Mouse (Mus musculus) natural killer cell, adult 2 months (primary cell): ENCODE results near the gene Gabrd.

Experiments
- DNase-seq, 2 experiments: peaks; one replicate each; pipeline ENCODE4 v3.0.0; 2022; ENCODE audit warnings: low spot score in 2 of 2

Gene Gabrd

DNA sequence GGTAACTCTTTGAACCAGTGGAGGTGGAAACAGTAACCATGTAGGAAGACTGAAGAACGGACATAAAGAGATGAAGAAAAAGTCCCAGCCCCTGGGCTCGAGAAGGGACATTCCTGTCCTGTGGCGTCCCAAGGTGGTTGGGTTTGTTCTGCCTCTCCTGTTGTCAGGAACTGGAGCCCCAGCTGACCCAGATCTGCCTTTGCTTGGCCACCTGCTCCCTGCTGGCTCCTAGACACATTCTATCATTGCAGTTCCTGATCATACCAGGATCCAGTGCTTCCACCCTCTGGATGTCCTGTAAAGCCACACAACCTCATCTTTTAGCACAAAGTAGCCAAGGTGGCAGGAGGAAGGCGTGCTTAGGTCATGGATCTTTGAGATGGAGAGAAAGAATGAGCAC is 14.6 kb downstream of the Gabrd start:
- DNase-seq = no peak

DNA sequence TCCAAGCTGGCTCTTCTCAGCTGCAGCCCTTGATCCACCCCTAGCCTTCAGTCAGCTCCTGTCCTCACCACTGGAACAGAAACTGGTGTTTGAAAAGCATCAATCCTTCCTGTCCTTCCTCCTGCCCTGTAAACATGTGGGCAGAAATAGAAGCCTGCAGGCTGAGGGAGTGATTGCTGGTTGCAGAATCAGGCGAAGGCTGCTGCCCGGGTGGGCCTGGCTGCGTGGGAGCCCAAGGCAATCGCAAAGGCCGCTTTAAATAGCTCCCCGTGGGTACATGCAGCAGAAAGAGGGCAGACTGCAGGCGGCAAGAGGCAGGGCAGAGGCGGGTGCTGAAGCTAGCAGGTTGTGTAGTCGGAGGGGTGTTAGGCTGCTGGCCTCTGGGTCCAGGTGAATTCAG is 15.2 kb downstream of the Gabrd start:
- no peak for DNase-seq

DNA sequence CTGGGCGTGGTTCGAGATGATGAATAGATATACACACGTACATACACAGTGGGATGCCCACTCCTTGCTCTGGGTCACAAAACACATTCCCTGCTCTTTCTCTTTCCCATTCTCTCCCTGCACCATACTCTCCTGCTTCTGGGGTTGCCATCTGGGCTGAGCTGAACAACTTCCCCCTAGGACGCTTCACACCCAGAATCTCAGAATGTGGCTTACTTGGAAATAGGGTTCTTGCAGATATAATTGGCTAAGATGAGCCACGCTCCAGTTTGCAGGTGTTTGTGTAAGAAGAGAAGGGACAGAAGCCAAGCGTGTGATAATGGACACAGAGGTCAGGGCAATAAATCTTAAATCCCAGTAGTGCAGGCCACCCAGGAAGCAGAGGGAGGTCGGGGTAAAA is 15.9 kb downstream of the Gabrd start:
- DNase-seq = no peak

DNA sequence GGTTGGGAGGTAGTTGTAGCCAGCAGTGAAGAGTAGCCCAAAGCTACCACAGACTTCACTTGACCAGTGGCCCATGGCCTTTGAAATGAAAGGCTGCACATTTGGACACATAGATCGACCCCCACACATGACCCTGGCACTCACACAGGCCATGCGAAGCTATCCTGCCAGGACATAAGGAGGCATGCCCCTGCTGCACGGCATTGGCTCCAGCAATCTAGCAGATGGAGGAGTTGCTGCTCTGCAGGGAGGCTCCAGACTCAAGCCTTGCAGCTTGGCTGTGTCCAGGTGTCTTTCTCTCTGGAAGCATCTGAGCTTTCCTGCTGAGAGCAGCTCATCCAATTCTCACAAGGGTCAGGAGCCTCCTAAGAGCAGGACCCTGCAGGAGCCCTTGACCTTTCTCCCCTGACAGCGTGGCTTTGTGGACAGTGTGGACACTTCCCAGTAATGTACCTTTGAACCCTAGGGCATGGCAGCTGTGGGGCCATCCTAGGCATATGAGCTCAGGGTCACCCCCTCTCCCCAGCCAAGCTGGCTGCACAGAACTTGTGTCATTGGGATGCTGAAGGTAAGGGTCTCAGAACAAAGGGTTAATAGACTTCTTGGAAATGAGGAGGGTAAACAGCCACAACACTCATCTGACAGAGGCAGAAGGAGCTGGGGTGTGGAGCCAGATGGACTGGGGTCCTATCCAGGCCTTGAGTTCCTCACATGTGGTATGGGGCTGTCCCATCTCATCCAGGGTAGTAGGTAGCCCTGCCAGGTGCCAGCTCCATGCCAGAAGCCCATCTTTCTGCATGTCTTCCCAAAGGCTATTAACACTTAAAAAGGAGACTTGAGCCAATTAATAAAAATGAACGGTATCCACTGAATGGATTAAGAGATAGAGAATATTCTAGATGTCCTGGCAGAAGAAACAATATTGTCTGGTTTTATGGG is 25.8 kb downstream of the Gabrd start:
- no peak for DNase-seq

DNA sequence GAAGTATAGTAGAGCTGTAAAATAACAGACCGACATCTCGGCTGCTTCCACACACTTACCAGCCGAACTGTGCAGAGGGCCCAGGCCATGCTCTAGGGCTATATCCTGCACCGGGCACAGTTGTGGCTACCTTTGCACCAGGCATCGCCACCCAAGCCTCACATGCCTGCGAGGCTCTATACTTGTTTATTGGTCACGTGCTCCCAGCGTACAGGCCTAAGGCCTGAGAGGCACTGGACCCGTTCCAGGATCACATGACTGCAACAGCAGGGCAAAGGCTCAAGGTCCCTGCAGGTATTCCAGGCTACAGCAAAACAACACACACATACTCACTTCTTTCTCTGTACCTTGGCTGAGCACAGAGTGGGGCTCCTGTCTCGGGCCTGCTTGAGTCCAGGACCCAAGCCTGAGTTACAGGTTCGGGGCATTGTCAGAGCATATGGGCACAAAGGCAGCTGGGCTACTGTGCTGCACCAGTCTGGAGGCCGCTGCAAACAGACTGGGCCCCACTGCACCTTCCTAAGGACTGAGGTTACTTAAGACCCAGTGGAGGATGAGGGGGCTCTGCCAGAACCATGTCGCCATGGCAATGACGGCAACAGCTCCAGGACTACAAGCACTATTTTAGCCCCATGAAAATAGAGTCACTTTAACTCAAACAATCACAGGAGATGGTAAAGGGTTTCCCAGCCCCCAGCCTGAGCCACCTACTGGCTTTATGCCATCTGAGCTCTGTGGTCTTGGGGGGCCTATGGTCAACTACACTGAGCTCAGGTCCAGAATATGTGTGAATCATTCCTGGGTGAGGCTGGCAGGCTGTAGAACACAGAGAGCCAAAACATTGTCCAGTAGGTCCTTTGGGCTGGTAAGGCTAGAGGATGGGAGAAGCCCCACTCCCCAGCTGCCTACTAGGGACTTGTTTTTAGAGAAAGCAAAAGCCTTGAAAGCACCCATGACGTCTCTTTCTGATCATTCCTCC is 26.9 kb downstream of the Gabrd start:
- DNase-seq = no peak

DNA sequence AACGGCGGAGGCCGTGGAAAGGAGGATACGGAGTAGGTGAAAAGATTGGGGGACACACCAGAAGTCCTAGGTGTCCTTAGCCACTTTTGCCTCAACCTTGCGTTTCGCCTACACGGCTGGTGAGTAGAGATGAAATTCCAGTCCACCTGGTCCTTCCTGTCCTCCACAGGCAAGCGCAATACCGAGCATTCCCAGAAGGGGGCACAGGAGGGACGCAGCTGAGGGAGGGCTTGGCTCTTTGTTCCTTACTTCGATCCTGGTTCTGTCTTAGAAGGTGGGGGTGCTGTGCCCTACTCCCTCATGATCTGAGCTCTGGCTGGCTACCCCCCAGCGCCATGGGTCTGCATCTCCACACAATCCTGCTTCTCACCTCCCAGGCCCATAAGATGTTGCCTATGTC is 29.2 kb downstream of the Gabrd start:
- peak in 1 of 2 experiments; percentile 39 for DNase-seq

DNA sequence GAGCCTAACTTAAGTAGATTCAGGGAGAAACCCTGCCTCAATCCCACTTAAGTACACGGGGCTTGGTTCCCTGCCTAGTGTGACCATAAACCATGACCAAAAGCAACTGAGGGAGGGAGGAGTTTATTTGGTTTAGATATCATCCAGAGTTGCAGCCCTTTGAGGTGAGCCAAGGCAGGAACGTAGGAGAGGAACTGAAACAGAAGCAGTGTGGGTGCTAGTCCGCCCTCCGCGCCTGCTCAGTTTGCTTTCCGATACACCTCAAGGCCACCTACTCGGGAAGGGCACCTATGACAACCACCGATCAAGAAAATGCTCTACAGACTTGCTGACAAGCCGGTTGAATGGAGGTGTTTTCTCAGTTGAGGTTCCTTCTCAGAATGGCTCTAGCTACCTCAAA is 30.2 kb downstream of the Gabrd start:
- DNase-seq = no peak

DNA sequence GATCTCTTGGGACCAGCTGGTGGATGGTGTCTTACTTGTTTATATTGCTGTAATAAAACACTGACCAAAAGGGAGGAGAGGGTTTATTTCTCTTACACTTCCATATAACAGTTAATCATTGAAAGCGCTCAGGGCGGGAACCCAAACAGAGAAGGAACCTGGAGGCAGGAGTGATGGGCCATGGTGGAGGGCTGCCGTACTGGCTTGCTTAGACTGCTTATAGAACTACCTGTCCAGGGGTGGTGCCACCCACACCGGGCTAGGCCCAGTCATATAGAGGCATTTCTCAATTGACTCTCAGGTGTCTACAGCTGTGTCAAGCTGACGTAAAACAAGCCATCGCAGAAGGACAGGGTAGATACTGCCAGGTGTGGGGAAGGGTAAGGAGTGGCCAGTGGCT is 31.1 kb downstream of the Gabrd start:
- DNase-seq = no peak

DNA sequence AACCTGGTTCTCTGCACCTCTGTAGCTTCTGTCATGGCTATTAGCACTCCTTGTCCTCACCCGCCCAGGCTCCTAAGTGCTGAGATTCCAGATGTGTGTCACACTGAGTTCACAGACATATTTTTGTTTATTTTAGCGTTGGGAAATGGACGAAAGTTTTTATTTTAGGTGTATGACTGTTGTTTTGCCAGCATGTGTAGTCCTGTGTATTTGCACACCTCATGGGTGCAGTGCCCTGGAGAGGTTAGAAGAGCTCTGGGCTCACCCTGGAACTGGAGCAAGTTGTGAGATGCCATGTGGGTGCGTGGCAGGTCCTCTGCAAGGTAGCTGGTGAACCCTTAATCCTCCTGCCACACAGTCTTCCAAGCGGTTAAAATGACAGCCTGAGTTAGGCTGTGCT is 35.5 kb downstream of the Gabrd start:
- DNase-seq = no peak

DNA sequence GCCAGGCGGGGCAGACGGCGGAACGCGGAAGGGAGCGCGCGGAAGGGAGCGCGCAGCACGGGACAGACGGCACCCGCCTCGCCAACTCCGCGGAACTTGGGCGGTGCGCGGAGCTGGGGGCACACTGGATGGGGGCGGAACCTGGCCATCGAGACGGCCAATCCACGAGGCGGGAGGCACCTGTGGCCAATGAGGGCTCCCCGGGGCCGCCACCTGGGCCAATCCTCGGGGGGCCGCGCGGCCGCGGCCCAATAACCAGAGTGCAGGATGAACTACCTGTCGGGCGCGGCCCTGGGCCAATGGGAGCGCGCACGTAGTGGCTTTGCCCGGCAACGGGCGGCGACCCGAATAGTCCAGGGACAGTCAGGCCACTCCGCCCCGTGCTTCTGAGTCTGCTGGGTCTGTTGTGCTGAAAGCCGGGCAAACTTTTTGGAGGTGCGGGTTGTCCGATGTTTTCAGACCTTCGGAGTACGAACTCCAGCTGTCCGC is 36.6 kb downstream of the Gabrd start, which contains the start of gene Prkcz:
Gene Prkcz (minus strand): TSS at position 59 of the 489 bp plus-strand sequence.
- peak; percentile 51 to 76 for DNase-seq

DNA sequence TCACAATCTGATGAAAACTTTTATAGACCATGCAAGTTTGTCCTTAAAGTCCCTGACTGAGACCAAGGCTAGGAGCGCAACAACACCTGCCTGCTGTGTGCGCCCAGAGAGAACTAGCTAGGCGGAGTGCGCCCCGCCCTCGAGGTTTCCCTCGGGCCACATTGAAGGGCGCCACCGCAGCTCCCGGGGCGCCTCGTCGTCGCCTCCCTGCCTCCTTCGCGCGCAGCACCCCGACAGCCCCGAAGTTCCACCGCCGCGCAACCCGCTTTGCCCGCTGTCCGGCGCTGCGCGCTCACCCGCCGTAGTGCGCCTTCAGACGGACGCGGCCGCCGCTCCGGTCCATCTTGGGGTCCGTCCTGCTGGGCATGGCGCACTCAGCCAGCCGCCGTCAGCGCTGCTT is 37.1 kb downstream of the Gabrd start:
- no peak for DNase-seq

DNA sequence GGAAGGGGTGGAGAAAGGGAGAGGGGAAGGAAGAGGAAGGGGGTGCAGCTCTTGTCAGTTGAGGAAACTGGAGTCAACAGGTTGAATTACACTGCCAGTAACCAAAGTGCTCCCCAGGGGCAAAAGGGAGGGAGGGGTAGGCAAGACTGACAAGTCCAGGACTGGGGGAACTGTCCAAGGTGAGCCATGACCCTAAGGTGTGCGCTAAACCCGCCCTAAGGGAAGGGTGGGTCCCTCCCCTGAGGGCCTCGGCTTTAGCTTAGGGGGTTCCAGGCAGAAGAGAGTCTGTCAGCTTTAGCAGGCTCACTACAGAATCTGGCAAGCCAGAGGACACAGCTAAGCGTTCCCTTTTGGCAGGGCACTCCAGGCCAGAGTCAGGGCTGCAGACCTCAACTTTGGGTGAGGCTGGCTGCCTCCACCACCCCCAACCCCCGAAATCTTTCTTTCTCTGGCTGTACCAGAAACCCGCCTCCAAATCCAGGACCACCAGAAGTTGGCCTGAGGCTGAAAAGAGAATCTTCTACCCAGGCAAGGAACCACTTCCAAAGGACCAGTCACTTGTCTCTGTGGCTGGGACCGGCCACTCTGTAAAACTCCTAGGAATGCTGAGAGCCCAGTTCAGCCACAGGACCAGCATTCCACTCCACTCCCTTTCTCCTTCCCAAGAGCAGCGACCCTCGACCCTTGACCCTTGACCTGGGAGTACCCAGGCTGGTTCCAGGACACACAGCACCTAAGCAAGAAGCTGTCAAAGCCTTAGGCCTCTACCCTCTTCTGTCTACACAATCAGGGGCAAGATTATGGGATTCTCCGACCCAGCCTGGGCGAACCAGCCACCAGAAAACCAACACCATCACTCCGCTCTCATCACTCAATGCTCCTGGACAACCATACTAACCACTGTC is 38.1 kb downstream of the Gabrd start:
- DNase-seq = no peak

DNA sequence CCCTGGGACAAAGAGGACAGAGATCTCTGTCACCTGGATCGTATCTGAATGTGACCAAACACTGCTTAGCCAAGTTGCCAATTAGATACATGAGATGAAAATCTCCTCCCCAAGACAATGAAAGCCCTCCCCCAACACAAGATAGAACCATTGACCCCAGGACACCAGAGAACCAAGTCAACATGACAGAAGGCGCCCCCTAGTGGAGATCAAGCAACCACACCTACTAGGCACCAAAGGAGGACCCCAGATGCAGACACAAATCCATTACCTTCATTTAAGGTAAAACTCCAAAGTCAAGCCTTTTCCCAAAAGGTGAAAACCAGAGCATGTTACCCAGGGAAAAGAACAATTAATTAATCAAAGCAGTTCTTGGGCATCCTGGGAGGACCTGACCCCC is 40.3 kb downstream of the Gabrd start:
- peak in 1 of 2 experiments; percentile 17 for DNase-seq

DNA sequence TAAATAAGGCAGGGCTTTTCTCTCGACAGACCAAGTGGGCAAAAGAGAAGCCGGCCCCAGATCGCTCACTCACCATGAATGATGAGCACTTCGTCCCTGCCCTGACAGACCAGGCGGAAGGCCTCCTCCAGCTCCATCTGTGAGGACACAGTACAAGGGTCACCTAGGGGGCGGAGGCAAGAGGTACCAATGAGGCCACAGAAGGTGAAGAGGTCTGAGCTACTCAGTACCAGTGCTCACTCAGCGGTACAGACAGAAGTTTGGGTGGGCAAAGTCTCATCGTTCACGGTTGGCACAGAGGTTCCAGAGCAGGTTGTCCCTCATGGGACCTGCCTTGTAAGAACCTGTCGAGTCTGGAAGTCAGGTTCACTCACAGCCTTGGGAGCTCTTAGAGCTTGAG is 41.6 kb downstream of the Gabrd start:
- no peak for DNase-seq

DNA sequence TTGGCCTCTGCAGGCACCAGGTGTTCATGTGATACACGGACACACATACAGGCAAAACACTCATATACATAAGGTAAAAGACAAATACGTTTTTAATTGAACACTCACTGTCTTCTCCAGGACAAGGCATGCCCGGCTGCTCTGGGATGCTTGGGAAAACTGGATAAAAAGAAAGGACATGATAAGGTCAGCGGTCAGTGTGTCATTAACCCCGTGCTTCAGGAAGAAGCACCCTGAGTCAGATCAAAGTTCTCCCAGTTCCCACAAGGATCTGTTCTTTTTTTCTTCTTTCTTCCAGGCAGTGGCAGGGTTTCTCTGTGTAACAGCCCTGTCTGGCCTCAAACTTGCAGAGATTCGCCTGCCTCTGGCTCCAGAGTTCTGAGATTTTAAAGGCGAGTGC is 43.4 kb downstream of the Gabrd start:
- DNase-seq = no peak

DNA sequence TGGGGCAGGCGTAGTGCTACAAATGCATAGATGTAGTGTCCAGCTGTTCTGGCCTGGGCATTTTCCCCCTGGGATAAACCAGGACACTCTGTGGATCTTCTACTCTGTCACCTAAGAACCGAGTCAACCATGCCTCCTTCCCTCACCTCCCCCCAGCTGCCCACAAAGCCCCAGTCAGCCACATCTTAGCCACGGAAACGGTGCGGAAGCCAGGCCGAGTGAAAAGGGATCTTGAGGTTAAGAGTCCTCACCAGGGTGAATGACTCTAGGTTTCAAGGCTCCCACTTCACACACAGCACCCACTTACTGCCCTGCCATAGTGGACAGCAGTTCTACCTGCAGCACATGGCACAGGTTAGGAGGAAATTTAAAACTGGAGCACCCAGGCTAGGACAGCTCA is 43.9 kb downstream of the Gabrd start:
- DNase-seq = peak; percentile 27 to 42

DNA sequence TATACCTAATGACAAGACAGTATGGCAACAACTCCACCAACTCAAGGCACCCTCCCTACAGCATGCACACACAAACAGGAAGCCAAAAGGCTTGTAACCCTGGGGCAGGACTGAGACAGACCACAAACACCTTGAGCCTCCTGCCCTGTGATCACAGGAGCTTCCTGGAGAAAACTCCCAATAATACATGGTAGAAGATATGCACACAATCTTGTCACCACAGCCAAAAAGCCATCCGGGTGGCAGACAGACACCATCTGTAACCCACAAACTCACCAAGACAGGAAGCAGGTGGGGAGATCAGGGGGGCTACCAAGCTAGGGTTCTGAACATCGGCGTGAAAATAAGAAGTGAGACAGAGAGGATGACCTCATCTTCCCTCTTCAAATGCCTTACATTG is 45.3 kb downstream of the Gabrd start:
- peak; percentile 67 to 79 for DNase-seq

DNA sequence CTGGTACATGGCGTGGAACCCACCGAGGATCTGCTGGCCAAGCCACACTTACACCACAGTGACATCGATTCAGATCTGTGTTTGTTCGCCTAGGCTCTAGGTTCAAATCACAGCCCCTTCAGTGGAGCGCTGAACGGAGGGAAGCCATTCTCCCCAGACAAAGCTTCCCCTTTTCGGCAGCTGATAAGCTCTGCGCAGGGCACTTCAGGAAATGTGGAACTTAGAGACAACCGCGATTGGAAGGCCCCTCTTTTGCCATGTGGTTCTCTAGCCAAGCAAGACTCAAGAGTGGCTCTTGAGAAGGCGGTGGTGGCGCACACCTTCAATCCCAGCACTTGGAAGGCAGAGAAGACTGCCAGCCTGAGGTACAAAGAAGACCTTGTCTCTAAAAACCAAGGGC is 51.6 kb downstream of the Gabrd start:
- no peak for DNase-seq

DNA sequence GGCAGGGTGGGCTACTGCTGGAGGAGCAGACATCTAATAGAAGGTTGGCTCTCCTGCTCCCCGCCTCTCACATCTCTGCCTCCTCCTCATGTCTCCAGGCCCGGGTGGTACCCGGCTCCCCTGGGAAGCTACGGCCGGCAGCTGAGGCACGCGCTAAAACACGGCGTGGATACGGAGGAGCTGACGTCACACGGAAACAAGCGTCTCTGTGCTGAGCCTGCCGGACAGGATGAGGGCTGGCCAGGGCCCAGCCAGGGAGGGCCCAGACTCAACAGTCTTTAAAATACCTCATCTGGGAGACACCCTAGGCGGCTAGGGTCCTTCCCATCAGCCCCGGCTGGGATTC is 52.3 kb downstream of the Gabrd start:
- peak; percentile 41 to 51 for DNase-seq

DNA sequence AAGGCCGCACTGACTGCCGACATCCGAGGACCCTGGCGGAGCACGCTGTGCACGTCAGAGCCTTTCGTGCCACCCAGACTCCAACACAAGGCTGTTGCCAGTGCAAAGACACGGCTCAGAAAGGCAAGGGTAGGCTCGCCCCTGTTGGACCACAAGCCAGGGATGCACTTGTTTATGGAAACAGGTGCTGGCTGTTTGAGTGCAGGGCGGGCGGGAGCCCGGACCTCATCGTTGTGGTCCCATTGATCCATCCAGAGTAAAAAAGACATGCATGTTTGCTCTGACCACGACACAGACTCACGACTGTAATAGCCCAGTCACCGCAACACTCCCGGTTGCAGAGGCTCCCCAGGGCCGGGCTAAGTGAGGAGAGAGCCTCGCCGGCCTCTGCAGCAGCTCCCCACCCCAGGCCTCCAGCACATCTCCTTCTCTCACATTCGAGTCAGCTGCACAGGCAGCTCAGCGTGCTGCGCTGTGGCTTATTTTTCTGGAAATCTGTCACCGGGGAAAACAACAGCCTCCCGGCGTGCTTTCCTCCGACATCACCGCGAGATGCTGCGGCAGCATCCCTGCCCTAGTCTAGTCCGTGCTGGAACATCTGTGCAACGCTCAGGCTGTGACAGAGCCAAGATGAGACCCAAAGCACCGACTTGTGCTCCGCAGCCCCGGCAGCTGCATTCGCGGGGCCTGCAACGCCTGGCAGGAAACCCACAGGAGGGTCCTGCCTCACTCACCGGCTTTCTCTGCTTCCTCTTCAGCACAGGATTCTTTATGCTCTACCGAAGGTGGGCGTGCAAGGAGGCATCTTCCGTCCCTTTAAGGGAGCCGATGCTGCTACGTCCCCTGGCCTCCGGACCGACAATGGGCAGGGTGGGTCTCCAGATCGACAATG is 53.0 kb downstream of the Gabrd start:
- no peak for DNase-seq

DNA sequence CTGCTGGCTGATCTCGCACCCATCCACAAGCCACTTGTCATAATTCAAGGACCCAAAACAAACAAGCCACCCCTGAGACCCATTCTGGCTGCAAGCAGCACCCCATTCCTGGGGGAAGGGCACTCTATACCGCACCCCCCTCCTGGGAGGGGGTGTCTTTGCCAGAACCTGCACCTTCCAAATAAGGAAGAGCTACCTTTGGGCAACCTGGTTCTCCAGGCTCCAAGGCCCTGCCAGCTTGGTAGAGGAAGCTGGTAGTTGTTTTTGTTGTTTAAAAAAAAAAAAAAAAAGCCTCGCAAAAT is 53.7 kb downstream of the Gabrd start:
- DNase-seq = no peak
